Mouse (Mus musculus) CH12.LX (cell line): ENCODE measurements at regions not wholly inside any gene's neighbourhood (a gene's known extent, or its start where the extent isn't known, plus 50 kb on each side); places are given as distances from the start of the nearest gene placed in this dataset.

ENCODE experiments used
- CTCF ChIP-seq, 2 experiments: IDR thresholded peaks in 1 of 2; conservative IDR thresholded peaks in 1 of 2; 2 replicates each; pipeline ENCODE4 v1.5.1; 2011 to 2012; ENCODE audit warnings: low read depth in 2 of 2, low read length in 2 of 2, improper control_type of control experiment in 1 of 2, inconsistent platforms in 1 of 2, mild to moderate bottlenecking in 1 of 2, moderate library complexity in 1 of 2
- E2F4 ChIP-seq: IDR thresholded peaks from 2 replicates; pipeline ENCODE4 v1.6.1; 2011; ENCODE audit warnings: low read depth, low read length, improper control_type of control experiment; ENCODE audit not compliant: insufficient replicate concordance
- ELF1 ChIP-seq: IDR thresholded peaks from 2 replicates; pipeline ENCODE4 v1.6.1; 2014; ENCODE audit warnings: low read depth, mild to moderate bottlenecking, inconsistent platforms, low read length, improper control_type of control experiment
- EP300 ChIP-seq: IDR thresholded peaks from 2 replicates; pipeline ENCODE4 v1.6.1; 2011; ENCODE audit warnings: low read length, improper control_type of control experiment
- MAX ChIP-seq: IDR thresholded peaks from 2 replicates; pipeline ENCODE4 v1.6.1; 2011; ENCODE audit warnings: low read length, improper control_type of control experiment
- MEF2A ChIP-seq: IDR thresholded peaks from 2 replicates; pipeline ENCODE4 v1.6.1; 2014; ENCODE audit warnings: low read depth, mild to moderate bottlenecking, inconsistent platforms, low read length, improper control_type of control experiment, borderline replicate concordance
- POLR2A ChIP-seq: IDR thresholded peaks from 2 replicates; pipeline ENCODE4 v1.6.1; 2011; ENCODE audit warnings: low read depth, mild to moderate bottlenecking, improper control_type of control experiment, low read length
- RAD21 ChIP-seq: IDR thresholded peaks from 2 replicates; pipeline ENCODE4 v1.6.1; 2011; ENCODE audit warnings: low read depth, mild to moderate bottlenecking, low read length, improper control_type of control experiment, moderate library complexity
- SMC3 ChIP-seq: IDR thresholded peaks from 2 replicates; pipeline ENCODE4 v1.6.1; 2011; ENCODE audit warnings: low read depth, low read length, improper control_type of control experiment
- UBTF ChIP-seq: IDR thresholded peaks from 2 replicates; pipeline ENCODE4 v1.6.1; 2012; ENCODE audit warnings: low read depth, mild to moderate bottlenecking, inconsistent platforms, low read length, improper control_type of control experiment, moderate library complexity
- USF1 ChIP-seq: IDR thresholded peaks from 2 replicates; pipeline ENCODE4 v1.6.1; 2014; ENCODE audit warnings: low read depth, mild to moderate bottlenecking, inconsistent platforms, low read length, improper control_type of control experiment
- ZKSCAN1 ChIP-seq: IDR thresholded peaks from 2 replicates; pipeline ENCODE4 v1.6.1; 2012; ENCODE audit warnings: low read depth, inconsistent platforms, low read length, improper control_type of control experiment, borderline replicate concordance

DNA sequence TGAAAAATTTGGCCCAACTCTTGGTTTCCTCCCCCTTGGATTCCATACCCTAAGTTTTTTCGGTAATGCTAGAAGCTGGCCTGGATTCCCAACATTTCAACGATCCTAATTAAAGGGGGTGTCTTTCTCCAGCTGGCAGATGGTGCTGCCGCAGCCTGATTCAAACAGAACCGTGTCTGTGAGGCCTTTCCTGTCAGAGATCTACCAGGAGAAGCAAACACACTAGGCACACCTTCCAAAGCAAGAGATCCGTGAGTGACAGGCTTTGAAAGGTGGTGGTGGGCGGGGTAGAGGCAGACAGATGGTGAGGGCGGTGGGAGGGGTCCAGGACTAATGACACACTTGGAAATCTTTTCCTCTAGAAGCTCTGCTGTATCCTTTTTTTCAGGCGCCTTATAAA, 61.8 kb upstream of the Satb2 start:
- no peak for TF ChIP-seq POLR2A
- no peak for TF ChIP-seq MAX
- no peak for TF ChIP-seq MEF2A
- no peak for TF ChIP-seq EP300
- no peak for TF ChIP-seq UBTF
- TF ChIP-seq ZKSCAN1, result no peak
- TF ChIP-seq RAD21, result no peak
- no peak for TF ChIP-seq SMC3
- TF ChIP-seq CTCF (conservative IDR thresholded peaks at IDR 0.05 in 1 of 2, IDR thresholded peaks at IDR 0.05 in 1 of 2; ENCODE audit: low read depth in 2 of 2, low read length in 2 of 2), result no peak
- no peak for TF ChIP-seq ELF1
- TF ChIP-seq USF1, result no peak
- no peak for TF ChIP-seq E2F4
